Mouse (Mus musculus): ENCODE measurements around the gene Rex1bd.

DNA sequence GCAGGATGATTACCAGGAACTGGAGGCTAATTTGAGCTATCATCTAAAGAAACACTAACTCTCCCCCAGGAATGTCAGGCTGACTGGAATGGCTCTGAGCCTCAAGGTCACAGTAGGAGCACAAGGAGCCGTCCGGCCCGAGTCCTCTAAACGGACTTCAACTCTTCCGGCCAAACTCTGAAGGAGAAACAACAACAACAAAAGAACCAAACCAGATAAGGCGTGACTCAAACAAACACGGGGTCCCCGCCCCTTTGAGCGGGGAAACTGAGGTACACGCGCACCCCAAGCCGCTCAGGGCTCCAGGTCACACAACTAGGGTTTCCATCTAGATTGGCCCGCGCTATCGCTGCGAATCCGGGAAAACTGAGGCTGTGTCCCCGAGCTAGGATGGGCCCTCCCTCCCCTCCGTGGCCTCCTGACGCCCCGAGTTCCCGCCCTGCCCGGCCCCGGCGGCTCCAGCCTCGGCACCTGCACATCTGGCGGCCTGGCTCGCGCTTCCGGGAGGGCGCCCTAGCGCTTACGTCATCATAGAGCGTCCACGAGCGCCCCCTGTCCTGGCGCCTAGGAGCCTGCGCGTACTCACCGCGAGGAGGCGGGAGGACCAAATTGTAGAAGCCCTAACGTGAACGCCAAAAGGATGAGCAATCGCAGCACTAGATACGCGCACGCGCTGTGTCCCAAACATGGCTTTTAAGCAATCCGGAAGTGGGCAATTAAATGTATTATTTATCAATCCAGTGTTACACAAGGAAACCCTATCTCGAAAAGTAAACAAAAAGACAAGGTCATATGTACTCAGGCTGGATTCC lies 16.2 kb upstream of the Rex1bd start:
- no peak for TF ChIP-seq GATA1 (IDR thresholded peaks at IDR 0.05; ENCODE audit: low read length)
- no peak for TF ChIP-seq TAL1 (IDR thresholded peaks at IDR 0.05; ENCODE audit: low read length)

Measured in erythroblast, embryonic 14.5 days (primary cell).